Mouse (Mus musculus): Measurements from ENCODE around the gene Sec14l1. TPM values are rescaled to one million over a fixed set of nuclear protein-coding genes. Genes with fewer than 3 reads are reported as not detected.

Sec14l1 gene
- polyA plus RNA-seq, 1 experiment from 2014 or later = 53.9 TPM

- peaks cover 15% of the 10 kb centered on the region for H3K4me1 ChIP-seq (ENCODE audit: control insufficient read depth, insufficient read depth, low read depth, low read length)
- no peaks in the 10 kb centered on the region for H3K9me3 ChIP-seq (ENCODE audit: control insufficient read depth, low read length)
- peaks cover 6% of the 10 kb centered on the region; the same call in 1 of the 2 replicates for H3K36me3 ChIP-seq (ENCODE audit: control insufficient read depth, insufficient read depth, low read length)
- no peak overlapping the region for H3K27ac ChIP-seq (ENCODE audit: low read depth, low read length)
- H3K9ac ChIP-seq (ENCODE audit: low read depth, low read length) = no peak overlapping the region
- no peaks in the 10 kb centered on the region for H3K27me3 ChIP-seq (replicated peaks; ENCODE audit: control insufficient read depth, insufficient read depth, low read length)
- H3K4me3 ChIP-seq (ENCODE audit: low read length) = no peak overlapping the region
- no peak for ATAC-seq
- H3K4me2 ChIP-seq (ENCODE audit: low read length) = no peak overlapping the region
- 87% methylated on average over 9 of the region's 9 CpGs for WGBS
Observed at GRCm38 (mm10) chr11:117138213-117138761, 23.3 kb downstream of the Sec14l1 start.

GRCm38 (mm10) chr11:117138795-117139463 lies 24.0 kb downstream of the Sec14l1 start:
- peaks cover 15% of the 10 kb centered on the region for H3K4me1 ChIP-seq (ENCODE audit: control insufficient read depth, insufficient read depth, low read depth, low read length)
- H3K27me3 ChIP-seq (replicated peaks; ENCODE audit: control insufficient read depth, insufficient read depth, low read length) = no peaks in the 10 kb centered on the region
- peaks cover 8% of the 10 kb centered on the region; the same call in 1 of the 2 replicates for H3K36me3 ChIP-seq (ENCODE audit: control insufficient read depth, insufficient read depth, low read length)
- no peak for ATAC-seq
- no peak overlapping the region for H3K4me2 ChIP-seq (ENCODE audit: low read length)
- no peak overlapping the region for H3K9ac ChIP-seq (ENCODE audit: low read depth, low read length)
- no peak overlapping the region for H3K4me3 ChIP-seq (ENCODE audit: low read length)
- H3K9me3 ChIP-seq (ENCODE audit: control insufficient read depth, low read length) = no peaks in the 10 kb centered on the region
- 82% methylated on average over 12 of the region's 12 CpGs for WGBS
- H3K27ac ChIP-seq (ENCODE audit: low read depth, low read length) = no peak overlapping the region

GRCm38 (mm10) chr11:117141376-117142001 lies 26.5 kb downstream of the Sec14l1 start:
- no peak for ATAC-seq
- no peak overlapping the region for H3K27ac ChIP-seq (ENCODE audit: low read depth, low read length)
- no peaks in the 10 kb centered on the region for H3K4me1 ChIP-seq (ENCODE audit: control insufficient read depth, insufficient read depth, low read depth, low read length)
- no peak overlapping the region for H3K4me2 ChIP-seq (ENCODE audit: low read length)
- WGBS = 94% methylated on average over 18 of the region's 18 CpGs
- no peaks in the 10 kb centered on the region for H3K9me3 ChIP-seq (ENCODE audit: control insufficient read depth, low read length)
- H3K9ac ChIP-seq (ENCODE audit: low read depth, low read length) = no peak overlapping the region
- no peak overlapping the region for H3K4me3 ChIP-seq (ENCODE audit: low read length)
- peaks cover 32% of the 10 kb centered on the region for H3K36me3 ChIP-seq (ENCODE audit: control insufficient read depth, insufficient read depth, low read length)
- no peaks in the 10 kb centered on the region for H3K27me3 ChIP-seq (replicated peaks; ENCODE audit: control insufficient read depth, insufficient read depth, low read length)

- 72% methylated on average over 4 of the region's 4 CpGs for whole genome bisulfite sequencing
- ATAC-seq = no peak
- Histone ChIP-seq H3K36me3 (ENCODE audit: control insufficient read depth, insufficient read depth, low read length) (peaks cover 40% of the 10 kb centered on the region), H3K27ac (ENCODE audit: low read depth, low read length) (no peak overlapping the region), H3K4me2 (ENCODE audit: low read length) (no peak overlapping the region), H3K27me3 (replicated peaks; ENCODE audit: control insufficient read depth, insufficient read depth, low read length) (no peaks in the 10 kb centered on the region), H3K4me1 (ENCODE audit: control insufficient read depth, insufficient read depth, low read depth, low read length) (no peaks in the 10 kb centered on the region), H3K4me3 (ENCODE audit: low read length) (no peak overlapping the region), H3K9me3 (ENCODE audit: control insufficient read depth, low read length) (no peaks in the 10 kb centered on the region), H3K9ac (ENCODE audit: low read depth, low read length) (no peak overlapping the region)
Observed at GRCm38 (mm10) chr11:117142507-117142906, 27.5 kb downstream of the Sec14l1 start.

GRCm38 (mm10) chr11:117145451-117146117 lies 30.6 kb downstream of the Sec14l1 start:
- ATAC-seq = no peak
- Histone ChIP-seq H3K4me3 (ENCODE audit: low read length) (no peak overlapping the region), H3K36me3 (ENCODE audit: control insufficient read depth, insufficient read depth, low read length) (peaks cover 63% of the 10 kb centered on the region), H3K4me2 (ENCODE audit: low read length) (no peak overlapping the region), H3K27me3 (replicated peaks; ENCODE audit: control insufficient read depth, insufficient read depth, low read length) (no peaks in the 10 kb centered on the region), H3K27ac (ENCODE audit: low read depth, low read length) (no peak overlapping the region), H3K9me3 (ENCODE audit: control insufficient read depth, low read length) (no peaks in the 10 kb centered on the region), H3K4me1 (ENCODE audit: control insufficient read depth, insufficient read depth, low read depth, low read length) (no peaks in the 10 kb centered on the region), H3K9ac (ENCODE audit: low read depth, low read length) (no peak overlapping the region)
- 91% methylated on average over 14 of the region's 14 CpGs for WGBS

- Histone ChIP-seq H3K4me1 (ENCODE audit: control insufficient read depth, insufficient read depth, low read depth, low read length) (no peaks in the 10 kb centered on the region), H3K4me3 (ENCODE audit: low read length) (no peak overlapping the region), H3K27me3 (replicated peaks; ENCODE audit: control insufficient read depth, insufficient read depth, low read length) (no peaks in the 10 kb centered on the region), H3K27ac (ENCODE audit: low read depth, low read length) (no peak overlapping the region), H3K36me3 (ENCODE audit: control insufficient read depth, insufficient read depth, low read length) (peaks cover 66% of the 10 kb centered on the region), H3K9ac (ENCODE audit: low read depth, low read length) (no peak overlapping the region), H3K4me2 (ENCODE audit: low read length) (no peak overlapping the region), H3K9me3 (ENCODE audit: control insufficient read depth, low read length) (no peaks in the 10 kb centered on the region)
- ATAC-seq = no peak
- WGBS = 92% methylated on average over 6 of the region's 6 CpGs
Observed at GRCm38 (mm10) chr11:117146118-117146506, 31.1 kb downstream of the Sec14l1 start.

- WGBS = 55% methylated on average over 24 of the region's 24 CpGs
- no peaks in the 10 kb centered on the region for H3K4me1 ChIP-seq (ENCODE audit: control insufficient read depth, insufficient read depth, low read depth, low read length)
- no peak overlapping the region for H3K4me3 ChIP-seq (ENCODE audit: low read length)
- no peak overlapping the region for H3K27ac ChIP-seq (ENCODE audit: low read depth, low read length)
- H3K9me3 ChIP-seq (ENCODE audit: control insufficient read depth, low read length) = no peaks in the 10 kb centered on the region
- no peak for ATAC-seq
- H3K4me2 ChIP-seq (ENCODE audit: low read length) = no peak overlapping the region
- peaks cover 66% of the 10 kb centered on the region for H3K36me3 ChIP-seq (ENCODE audit: control insufficient read depth, insufficient read depth, low read length)
- H3K9ac ChIP-seq (ENCODE audit: low read depth, low read length) = no peak overlapping the region
- no peaks in the 10 kb centered on the region for H3K27me3 ChIP-seq (replicated peaks; ENCODE audit: control insufficient read depth, insufficient read depth, low read length)
Observed at GRCm38 (mm10) chr11:117146776-117147536, 32.0 kb downstream of the Sec14l1 start.

- no peak for ATAC-seq
- no peak overlapping the region for H3K4me2 ChIP-seq (ENCODE audit: low read length)
- H3K27ac ChIP-seq (ENCODE audit: low read depth, low read length) = no peak overlapping the region
- 74% methylated on average over 18 of the region's 18 CpGs for WGBS
- H3K36me3 ChIP-seq (ENCODE audit: control insufficient read depth, insufficient read depth, low read length) = peaks cover 60% of the 10 kb centered on the region
- no peaks in the 10 kb centered on the region for H3K4me1 ChIP-seq (ENCODE audit: control insufficient read depth, insufficient read depth, low read depth, low read length)
- no peak overlapping the region for H3K4me3 ChIP-seq (ENCODE audit: low read length)
- H3K9ac ChIP-seq (ENCODE audit: low read depth, low read length) = no peak overlapping the region
- no peaks in the 10 kb centered on the region for H3K9me3 ChIP-seq (ENCODE audit: control insufficient read depth, low read length)
- no peaks in the 10 kb centered on the region for H3K27me3 ChIP-seq (replicated peaks; ENCODE audit: control insufficient read depth, insufficient read depth, low read length)
Observed at GRCm38 (mm10) chr11:117148893-117149685, 34.1 kb downstream of the Sec14l1 start.

Measured in hindbrain, embryonic 16.5 days (tissue).